Mouse (Mus musculus) ES-E14 (cell line): ENCODE data around the gene Hacd1. TPM values are rescaled to one million over a fixed set of nuclear protein-coding genes. Genes with fewer than 3 reads are reported as not detected.
A peak's percentile ranks its signal among the peaks of the same experiment; 100 is the strongest.

Source experiments
- DNase-seq: peaks from one replicate; pipeline ENCODE4 v3.0.0-alpha.2; 2013; ENCODE audit warnings: low read depth, low spot score
- H3K27ac ChIP-seq: 2 replicates; pipeline ENCODE4 v1.5.1; 2012; ENCODE audit warnings: low read depth, mild to moderate bottlenecking, low read length, moderate library complexity, mixed read lengths; ENCODE audit not compliant: poor library complexity, insufficient read depth, severe bottlenecking
- H3K36me3 ChIP-seq: 2 replicates; pipeline ENCODE4 v1.6.1; 2012; ENCODE audit warnings: mild to moderate bottlenecking, low read length, moderate library complexity, mixed read lengths; ENCODE audit not compliant: control insufficient read depth, poor library complexity, insufficient read depth, severe bottlenecking
- H3K4me1 ChIP-seq, 2 experiments: fragments of 150-350 bp in 1 of 2; sonication (generic) in 1 of 2; 2 replicates each; pipeline ENCODE4 v1.6.1; 2012; ENCODE audit warnings: low read length in 2 of 2, mild to moderate bottlenecking in 1 of 2, mixed read lengths in 1 of 2; ENCODE audit not compliant: control insufficient read depth in 2 of 2, insufficient read depth in 2 of 2, poor library complexity in 1 of 2
- H3K4me3 ChIP-seq, 2 experiments: fragments of 150-350 bp in 1 of 2; sonication (generic) in 1 of 2; 2 replicates each; pipeline ENCODE4 v1.5.1; 2012; ENCODE audit warnings: low read length in 2 of 2, low read depth in 1 of 2, mild to moderate bottlenecking in 1 of 2, mixed read lengths in 1 of 2; ENCODE audit not compliant: insufficient read depth in 1 of 2, poor library complexity in 1 of 2, severe bottlenecking in 1 of 2
- H3K9ac ChIP-seq: 2 replicates; pipeline ENCODE4 v1.6.1; 2012; ENCODE audit warnings: low read depth, mild to moderate bottlenecking, low read length, mixed read lengths; ENCODE audit not compliant: poor library complexity, insufficient read depth, severe bottlenecking
- H3K9me3 ChIP-seq: fragments of 150-350 bp; sonication (generic); 2 replicates; pipeline ENCODE4 v1.6.1; 2012; ENCODE audit warnings: low read depth, mild to moderate bottlenecking, low read length; ENCODE audit not compliant: control insufficient read depth, insufficient read depth
- CHD2 ChIP-seq: IDR thresholded peaks from 2 replicates; pipeline ENCODE4 v1.6.1; 2014; ENCODE audit warnings: mild to moderate bottlenecking, low read depth, low read length, inconsistent platforms
- HCFC1 ChIP-seq: IDR thresholded peaks from 2 replicates; pipeline ENCODE4 v1.6.1; 2012; ENCODE audit warnings: low read length, inconsistent platforms, borderline replicate concordance; ENCODE audit not compliant: insufficient read depth
- MAFK ChIP-seq: IDR thresholded peaks from 2 replicates; pipeline ENCODE4 v1.6.1; 2014; ENCODE audit warnings: mild to moderate bottlenecking, low read depth, low read length, inconsistent platforms; ENCODE audit not compliant: insufficient read depth
- ZC3H11A ChIP-seq: IDR thresholded peaks from 2 replicates; pipeline ENCODE4 v1.6.1; 2012; ENCODE audit warnings: low read depth, mild to moderate bottlenecking, inconsistent platforms, low read length, borderline replicate concordance
- ZNF384 ChIP-seq: IDR thresholded peaks from 2 replicates; pipeline ENCODE4 v1.6.1; 2012; ENCODE audit warnings: low read depth, low read length, inconsistent platforms
- in situ Hi-C, 2 experiments: fragments of 600-800 bp; cut with MboI; formaldehyde crosslinking; loops; one replicate each; pipeline ENCODE4 v1.15.1; 2025; ENCODE audit warnings: low sequenced_read_pairs in 2 of 2, inconsistent platforms in 1 of 2; ENCODE audit not compliant: unreplicated experiment in 2 of 2
- total RNA-seq: library from RNA; depleted of rRNA; stranded (reverse); fragments of 300-350 nt; gene quantifications from 2 replicates; pipeline ENCODE4 v1.2.3, GENCODE M21; 2012

Gene Hacd1
- total RNA-seq, 1 experiment, result 19.9 TPM

DNA sequence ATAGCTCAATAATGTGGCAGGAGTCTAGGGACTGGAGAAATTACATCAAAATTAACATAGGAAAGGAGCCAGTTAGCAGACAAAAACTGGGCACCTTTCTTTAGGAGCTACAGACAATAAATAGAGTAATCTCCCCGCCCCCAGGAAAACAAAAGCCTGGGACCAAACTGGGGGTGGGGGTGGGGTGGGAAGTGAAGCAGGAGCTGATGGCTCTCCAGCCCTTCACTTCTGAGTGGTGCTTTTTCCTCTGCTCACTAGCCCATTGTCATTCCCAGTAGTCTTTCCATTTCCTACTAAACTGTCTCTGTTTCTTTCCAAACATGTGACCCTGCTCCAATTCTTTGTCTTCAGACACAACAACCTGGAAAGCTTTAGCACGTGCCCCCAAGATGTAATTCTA, 99.5 kb downstream of the Hacd1 start:
- no peaks in the 10 kb centered on the region for H3K36me3 ChIP-seq
- 0 out of 4 replicates have a peak overlapping the region, but pooled peaks of 1 of the 2 experiments have one; percentile 12 for H3K4me3 ChIP-seq
- no peak for TF ChIP-seq ZNF384
- TF ChIP-seq ZC3H11A, result no peak
- 0 out of 2 replicates have a peak, but pooled peaks have one; percentile 53 for TF ChIP-seq CHD2
- H3K27ac ChIP-seq, result no peak overlapping the region
- H3K9ac ChIP-seq, result no peak overlapping the region
- H3K9me3 ChIP-seq, result no peaks in the 10 kb centered on the region
- DNase-seq, result peak; percentile 81
- in situ Hi-C loops, result no loop called here
- peaks cover 3 to 4% of the 10 kb centered on the region in 2 experiments; a peak in 2 of 4 replicates for H3K4me1 ChIP-seq

DNA sequence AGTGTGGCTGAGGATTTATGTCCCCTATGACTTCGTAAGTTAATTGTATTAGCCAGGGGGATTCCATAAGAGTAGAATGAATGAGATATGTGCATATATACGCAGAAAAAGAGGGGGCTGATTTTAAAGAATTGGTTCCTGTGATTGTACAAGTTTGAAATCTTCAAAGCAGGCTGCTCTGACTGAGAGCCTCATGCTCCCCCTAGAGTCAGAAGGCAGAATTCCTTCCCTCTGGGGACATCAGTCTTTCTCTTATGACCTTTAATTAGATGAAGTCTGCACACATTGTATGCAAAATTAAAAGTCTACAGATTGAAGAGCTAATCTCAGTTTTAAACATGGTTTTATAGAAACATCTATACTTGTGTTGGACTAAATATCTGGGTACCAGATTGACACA, 117.8 kb downstream of the Hacd1 start:
- TF ChIP-seq MAFK, result no peak
- TF ChIP-seq ZC3H11A, result no peak
- no peak for TF ChIP-seq HCFC1
- no peak for TF ChIP-seq ZNF384
- TF ChIP-seq CHD2, result no peak
- H3K4me3 ChIP-seq, result no peak overlapping the region
- DNase-seq, result no peak
- H3K9ac ChIP-seq, result no peak overlapping the region
- H3K36me3 ChIP-seq, result no peaks in the 10 kb centered on the region
- in situ Hi-C loops, result no loop called here
- no peaks in the 10 kb centered on the region for H3K4me1 ChIP-seq
- no peak overlapping the region for H3K27ac ChIP-seq
- H3K9me3 ChIP-seq, result no peaks in the 10 kb centered on the region

GRCm38 (mm10) chr2:13935343-13935742, 120.6 kb downstream of the Hacd1 start:
- Histone ChIP-seq H3K36me3 (no peaks in the 10 kb centered on the region), H3K9me3 (no peaks in the 10 kb centered on the region), H3K4me3 (no peak overlapping the region), H3K27ac (no peak overlapping the region), H3K9ac (no peak overlapping the region), H3K4me1 (no peaks in the 10 kb centered on the region)
- TF ChIP-seq MAFK (no peak), ZNF384 (no peak), ZC3H11A (no peak), HCFC1 (no peak), CHD2 (no peak)
- DNase-seq, result no peak
- in situ Hi-C loops, result no loop called here

GRCm38 (mm10) chr2:13932253-13932652, 123.7 kb downstream of the Hacd1 start:
- TF ChIP-seq ZC3H11A (no peak), MAFK (no peak), HCFC1 (no peak), ZNF384 (no peak), CHD2 (no peak)
- Histone ChIP-seq H3K27ac (no peak overlapping the region), H3K4me3 (no peak overlapping the region), H3K9ac (no peak overlapping the region), H3K4me1 (no peaks in the 10 kb centered on the region), H3K9me3 (no peaks in the 10 kb centered on the region), H3K36me3 (no peaks in the 10 kb centered on the region)
- in situ Hi-C loops, result no loop called here
- no peak for DNase-seq

- Histone ChIP-seq H3K36me3 (no peaks in the 10 kb centered on the region), H3K9ac (no peak overlapping the region), H3K4me3 (no peak overlapping the region), H3K4me1 (no peaks in the 10 kb centered on the region), H3K27ac (no peak overlapping the region), H3K9me3 (no peaks in the 10 kb centered on the region)
- TF ChIP-seq MAFK, result no peak
- no peak for TF ChIP-seq ZC3H11A
- no peak for TF ChIP-seq CHD2
- TF ChIP-seq ZNF384, result no peak
- no peak for TF ChIP-seq HCFC1
- DNase-seq, result no peak
- in situ Hi-C loops, result no loop called here
Measured at GRCm38 (mm10) chr2:13930724-13931123, 125.2 kb downstream of the Hacd1 start.
